9 mouse cellular contexts compared by ENCODE assay signal in the genomic region with DNA sequence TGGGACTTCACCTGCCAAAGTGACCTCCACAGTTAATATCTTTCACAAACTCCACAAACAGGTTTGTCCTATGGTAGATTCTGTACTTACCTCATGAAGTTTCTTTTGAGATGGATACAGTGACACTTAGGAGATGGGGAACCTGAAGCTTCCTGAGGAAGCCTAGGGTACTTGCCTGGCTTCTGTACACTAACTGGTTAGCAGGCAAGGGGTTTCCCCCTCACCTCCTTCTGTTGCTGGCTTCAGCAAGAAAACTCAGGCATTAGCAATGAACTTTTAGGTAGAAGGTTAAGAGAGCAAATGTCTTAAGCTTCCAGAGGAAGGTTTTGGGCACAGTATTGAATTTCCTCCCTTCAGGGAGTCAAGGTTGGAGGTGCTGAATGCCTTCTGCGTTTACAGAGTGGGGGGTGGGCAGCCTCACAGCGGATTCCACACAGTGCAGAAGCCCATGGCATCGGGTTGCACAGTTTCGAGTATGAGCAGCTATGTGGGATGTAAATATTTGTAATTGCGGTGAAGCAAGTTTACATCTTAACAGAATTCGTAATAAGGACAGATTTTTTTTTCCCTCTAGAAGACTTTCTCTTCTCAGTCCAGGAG. TPM values are rescaled to one million over a fixed set of nuclear protein-coding genes. Genes with fewer than 3 reads are reported as not detected.
DNase-seq lines count a peak whose midpoint lies in the region; ATAC-seq and TF ChIP-seq lines count a peak whose summit lies in the region.
"Had no signal": no experiment of that assay in that cellular context is flagged by ENCODE, and none has a peak within 500 bp of the region (broad histone marks: within the 10 kb centered on the region; RNA-seq: fewer than 3 reads in every experiment).

No protein-coding gene starts in this region.

- H3K27ac ChIP-seq in liver, embryonic 12.5 days = no peak overlapping the region
- H3K27ac ChIP-seq in liver, postnatal 0 days (ENCODE audit: low read depth) = no peak overlapping the region
- H3K27ac ChIP-seq in brown adipose tissue, adult 24 weeks (replicated peaks; ENCODE audit: low read depth, low read length) = peak overlapping the region; percentile 80
- H3K27ac ChIP-seq in stomach, embryonic 15.5 days = peak overlapping the region; percentile 70
- H3K27ac ChIP-seq in forebrain, embryonic 10.5 days = no peak overlapping the region

- TF ChIP-seq EP300 in liver, postnatal 0 days (IDR thresholded peaks at IDR 0.05; ENCODE audit: low read depth) = no peak

- no peaks in the 10 kb centered on the region for H3K27me3 ChIP-seq in liver, embryonic 12.5 days (replicated peaks)
- H3K27me3 ChIP-seq in liver, postnatal 0 days (ENCODE audit: insufficient read depth, low read length) = no peaks in the 10 kb centered on the region
- no peaks in the 10 kb centered on the region for H3K27me3 ChIP-seq in stomach, embryonic 15.5 days (replicated peaks)
- H3K27me3 ChIP-seq in forebrain, embryonic 10.5 days (ENCODE audit: poor library complexity, severe bottlenecking) = no peaks in the 10 kb centered on the region

- peak overlapping the region; percentile 48 for H3K4me2 ChIP-seq in liver, embryonic 12.5 days
- no peak overlapping the region for H3K4me2 ChIP-seq in liver, postnatal 0 days (ENCODE audit: low read depth, low read length)
- H3K4me2 ChIP-seq in stomach, embryonic 15.5 days = peak overlapping the region; percentile 34; the same call in 1 of the 2 replicates

- DNase-seq in liver, postnatal 0 days = no peak
- no peak for DNase-seq in forebrain, embryonic 10.5 days (ENCODE audit: extremely low spot score, low spot score)
- no peak for DNase-seq in left cerebral cortex, postnatal 14 days (ENCODE audit: low spot score in 2 of 2)
- DNase-seq: layer of hippocampus, postnatal 36 days had no signal

- H3K4me1 ChIP-seq in liver, embryonic 12.5 days = peaks cover 63% of the 10 kb centered on the region
- H3K4me1 ChIP-seq in liver, postnatal 0 days (ENCODE audit: insufficient read depth) = peaks cover 35% of the 10 kb centered on the region
- H3K4me1 ChIP-seq in brown adipose tissue, adult 24 weeks (ENCODE audit: control insufficient read depth, insufficient read depth, insufficient read length, low read length) = peaks cover 39% of the 10 kb centered on the region
- peaks cover 32% of the 10 kb centered on the region for H3K4me1 ChIP-seq in stomach, embryonic 15.5 days
- H3K4me1 ChIP-seq in forebrain, embryonic 10.5 days = peaks cover 60% of the 10 kb centered on the region

- H3K9me3 ChIP-seq in liver, embryonic 12.5 days (replicated peaks) = no peaks in the 10 kb centered on the region
- no peaks in the 10 kb centered on the region for H3K9me3 ChIP-seq in liver, postnatal 0 days (ENCODE audit: low read length)
- H3K9me3 ChIP-seq in stomach, embryonic 15.5 days = no peaks in the 10 kb centered on the region
- H3K9me3 ChIP-seq in forebrain, embryonic 10.5 days = peaks cover 3% of the 10 kb centered on the region; the same call in 1 of the 2 replicates

- no peak for ATAC-seq in liver, embryonic 12.5 days
- ATAC-seq in liver, postnatal 0 days = no peak
- peak; percentile 57 for ATAC-seq in inflammation-experienced regulatory T-cells, adult 6 months
- no peak for ATAC-seq in stomach, embryonic 15.5 days (ENCODE audit: insufficient read depth, low FRiP score, low read depth)
- ATAC-seq: forebrain, embryonic 14.5 days had no signal

- intact Hi-C loops in left cerebral cortex, postnatal 14 days (cut with DNase I) = no loop called here

- no peaks in the 10 kb centered on the region for H3K36me3 ChIP-seq in liver, embryonic 12.5 days
- H3K36me3 ChIP-seq in liver, postnatal 0 days (replicated peaks; ENCODE audit: insufficient read depth, low read length) = no peaks in the 10 kb centered on the region
- no peaks in the 10 kb centered on the region for H3K36me3 ChIP-seq in stomach, embryonic 15.5 days
- peaks cover 9% of the 10 kb centered on the region for H3K36me3 ChIP-seq in forebrain, embryonic 10.5 days (replicated peaks)

- H3K9ac ChIP-seq in liver, embryonic 12.5 days = no peak overlapping the region
- H3K9ac ChIP-seq in liver, postnatal 0 days (replicated peaks) = no peak overlapping the region; the same call in 1 of the 2 replicates
- H3K9ac ChIP-seq in stomach, embryonic 15.5 days = no peak overlapping the region

- WGBS in liver, embryonic 12.5 days (ENCODE audit: insufficient replicate concordance) = 58% methylated on average over 6 of the region's 6 CpGs
- WGBS in liver, postnatal 0 days (ENCODE audit: insufficient replicate concordance) = 46% methylated on average over 6 of the region's 6 CpGs
- 16% methylated on average over 6 of the region's 6 CpGs for WGBS in stomach, embryonic 15.5 days
- WGBS in forebrain, embryonic 10.5 days = 47% methylated on average over 6 of the region's 6 CpGs

- H3K4me3 ChIP-seq in liver, embryonic 12.5 days = no peak overlapping the region
- H3K4me3 ChIP-seq in liver, postnatal 0 days (ENCODE audit: low read depth, low read length) = no peak overlapping the region
- no peak overlapping the region for H3K4me3 ChIP-seq in brown adipose tissue, adult 24 weeks (ENCODE audit: insufficient read depth, low read depth, low read length)
- H3K4me3 ChIP-seq in stomach, embryonic 15.5 days (replicated peaks) = no peak overlapping the region
- H3K4me3 ChIP-seq in forebrain, embryonic 10.5 days = no peak overlapping the region

- TF ChIP-seq CTCF in liver, postnatal 0 days (IDR thresholded peaks at IDR 0.05; ENCODE audit: low read depth) = no peak

RNA-seq across cellular contexts. Expression of a gene that starts 20.1 kb away (rescaled TPM):
- polyA plus RNA-seq in liver, embryonic 12.5 days (2016; fragmentation: Nextera tagmentation; extraction: Ambion mirVana) = 10.6 and 11.2 TPM in 2 replicates
- 2.0 and 3.2 TPM in 2 replicates for polyA plus RNA-seq in liver, postnatal 0 days (2015; fragmentation: Nextera tagmentation; extraction: Ambion mirVana)
- polyA plus RNA-seq in brown adipose tissue, adult 24 weeks (2012; ENCODE audit: insufficient read depth, insufficient read length, missing spikeins) = 23.9 and 29.7 TPM in 2 replicates
- 10 to 100 TPM; 24.7 to 30.0 (median 28.7) TPM for polyA plus RNA-seq in inflammation-experienced regulatory T-cells, adult 6 months (2017; shearing (Covaris generic))
- polyA plus RNA-seq in stomach, embryonic 15.5 days (2015; fragmentation: Nextera tagmentation; extraction: Ambion mirVana) = 26.4 and 30.4 TPM in 2 replicates
- polyA plus RNA-seq in forebrain, embryonic 10.5 days (2016; fragmentation: Nextera tagmentation; extraction: Ambion mirVana) = 39.0 and 40.6 TPM in 2 replicates
- 100 to 1,000 TPM; 169 to 183 TPM for total RNA-seq in left cerebral cortex, postnatal 14 days (2021)

Comparison
In these comparisons a context has a peak if more than half of its experiments do, and no peak if none do; other contexts are left out.
1. H3K27ac ChIP-seq: peak in brown adipose tissue, adult 24 weeks (single experiment) and stomach, embryonic 15.5 days (single experiment); none in liver, embryonic 12.5 days (single experiment), liver, postnatal 0 days (single experiment) and forebrain, embryonic 10.5 days (single experiment).